Mouse (Mus musculus) midbrain, postnatal 0 days (tissue): Measurements from ENCODE around the gene Cldnd1. TPM values are rescaled to one million over a fixed set of nuclear protein-coding genes. Genes with fewer than 3 reads are reported as not detected.

Experiments used
- ATAC-seq: fragments of 200-750 bp; cut with Nextera tagmentation; 2 replicates; pipeline ENCODE4 v1.8.0; 2017; ENCODE audit warnings: moderate number of reproducible peaks, mild to moderate bottlenecking, moderate TSS enrichment, moderate library complexity; ENCODE audit not compliant: low FRiP score
- DNase-seq: peaks from one replicate; pipeline ENCODE4 v3.0.0-alpha.2; 2015; ENCODE audit warnings: low spot score
- H3K27ac ChIP-seq: fragments of 300-500 bp; sonication (generic); 2 replicates; pipeline ENCODE4 v1.5.1; 2014; ENCODE audit warnings: low read depth, mild to moderate bottlenecking, low read length, mixed read lengths
- H3K27me3 ChIP-seq: fragments of 300-500 bp; sonication (generic); 2 replicates; pipeline ENCODE4 v1.6.1; 2014; ENCODE audit warnings: low read length, control low read depth, mixed read lengths; ENCODE audit not compliant: insufficient read depth
- H3K36me3 ChIP-seq: fragments of 300-500 bp; sonication (generic); 2 replicates; pipeline ENCODE4 v1.6.1; 2014; ENCODE audit warnings: low read length, control low read depth, mixed read lengths; ENCODE audit not compliant: insufficient read depth
- H3K4me1 ChIP-seq: fragments of 300-500 bp; sonication (generic); 2 replicates; pipeline ENCODE4 v1.6.1; 2014; ENCODE audit warnings: mild to moderate bottlenecking, control low read depth, antibody characterized with exemption, low read length, mixed read lengths; ENCODE audit not compliant: insufficient read depth
- H3K4me2 ChIP-seq: fragments of 300-500 bp; sonication (generic); 2 replicates; pipeline ENCODE4 v1.6.1; 2014; ENCODE audit warnings: low read depth, mild to moderate bottlenecking, low read length, mixed read lengths; ENCODE audit not compliant: poor library complexity, severe bottlenecking
- H3K4me3 ChIP-seq: fragments of 300-500 bp; sonication (generic); 2 replicates; pipeline ENCODE4 v1.5.1; 2014; ENCODE audit warnings: low read depth, mild to moderate bottlenecking, low read length, moderate library complexity
- H3K9ac ChIP-seq: fragments of 300-500 bp; sonication (generic); replicated peaks from 2 replicates; pipeline ENCODE4 v1.6.1; 2014; ENCODE audit warnings: mild to moderate bottlenecking, low read length, moderate library complexity, mixed read lengths; ENCODE audit not compliant: poor library complexity, severe bottlenecking
- H3K9me3 ChIP-seq: fragments of 300-500 bp; sonication (generic); 2 replicates; pipeline ENCODE4 v1.6.1; 2016; ENCODE audit warnings: low read length, control low read depth
- CTCF ChIP-seq: IDR thresholded peaks from 2 replicates; pipeline ENCODE4 v1.5.1; 2016; ENCODE audit warnings: antibody characterized with exemption, mild to moderate bottlenecking
- WGBS: fragments of 180-500 bp; shearing (Covaris S2); extraction: QIAGEN DNeasy Blood & Tissue Kit; methylation state at CpG from one replicate; pipeline ENCODE4 v1.1.7; 2014; 5-methylcytosine and 5-hydroxymethylcytosine counted together
- polyA plus RNA-seq: library from polyadenylated mRNA; unstranded; fragments of >200 nt; fragmentation: Nextera tagmentation; extraction: Ambion mirVana; gene quantifications from 2 replicates; pipeline ENCODE4 v1.2.1, GENCODE M21; 2015
- total RNA-seq: library from RNA; depleted of rRNA; stranded (reverse); fragments of >200 nt; gene quantifications from 2 replicates; pipeline ENCODE4 v1.2.3, GENCODE M21; 2014

Gene Cldnd1
- total and polyA plus RNA-seq, 2 experiments from 2014 or later: 74.2 to 156 TPM

DNA sequence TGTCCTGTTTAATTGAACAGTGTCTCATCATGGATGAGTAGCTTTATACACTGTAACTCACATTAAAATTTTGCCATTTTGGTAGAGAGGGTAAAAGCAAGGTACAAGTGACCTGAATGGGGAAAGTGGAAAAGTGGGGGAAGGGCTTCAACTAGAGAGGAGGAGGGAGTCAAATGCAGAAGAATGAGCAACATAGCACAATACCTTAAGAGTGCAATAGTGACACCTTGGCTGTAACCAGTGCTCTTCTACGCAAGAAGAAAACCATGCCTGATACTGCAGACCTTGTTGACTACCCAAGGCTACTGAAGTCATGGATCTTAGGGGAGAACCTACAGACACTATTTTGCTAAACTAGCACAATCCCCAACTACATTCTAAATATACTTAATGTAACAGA is 30.4 kb upstream of the Cldnd1 start:
- Histone ChIP-seq H3K27ac (no peak overlapping the region), H3K27me3 (no peaks in the 10 kb centered on the region), H3K4me3 (no peak overlapping the region), H3K9me3 (no peaks in the 10 kb centered on the region), H3K36me3 (no peaks in the 10 kb centered on the region), H3K9ac (no peak overlapping the region), H3K4me1 (no peaks in the 10 kb centered on the region), H3K4me2 (no peak overlapping the region)
- ATAC-seq (no peak), DNase-seq (no peak)
- no peak for TF ChIP-seq CTCF
- 96% methylated on average over 1 of the region's 1 CpGs for WGBS

- no peak overlapping the region for H3K4me2 ChIP-seq
- no peaks in the 10 kb centered on the region for H3K27me3 ChIP-seq
- no peak overlapping the region for H3K27ac ChIP-seq
- ATAC-seq (no peak), DNase-seq (no peak)
- no peak for TF ChIP-seq CTCF
- H3K4me1 ChIP-seq: no peaks in the 10 kb centered on the region
- H3K36me3 ChIP-seq: no peaks in the 10 kb centered on the region
- WGBS: 82% methylated on average over 6 of the region's 6 CpGs
- H3K9me3 ChIP-seq: no peaks in the 10 kb centered on the region
- no peak overlapping the region for H3K4me3 ChIP-seq
- H3K9ac ChIP-seq: no peak overlapping the region
Observed at GRCm38 (mm10) chr16:58700174-58700573, 27.5 kb upstream of the Cldnd1 start.

DNA sequence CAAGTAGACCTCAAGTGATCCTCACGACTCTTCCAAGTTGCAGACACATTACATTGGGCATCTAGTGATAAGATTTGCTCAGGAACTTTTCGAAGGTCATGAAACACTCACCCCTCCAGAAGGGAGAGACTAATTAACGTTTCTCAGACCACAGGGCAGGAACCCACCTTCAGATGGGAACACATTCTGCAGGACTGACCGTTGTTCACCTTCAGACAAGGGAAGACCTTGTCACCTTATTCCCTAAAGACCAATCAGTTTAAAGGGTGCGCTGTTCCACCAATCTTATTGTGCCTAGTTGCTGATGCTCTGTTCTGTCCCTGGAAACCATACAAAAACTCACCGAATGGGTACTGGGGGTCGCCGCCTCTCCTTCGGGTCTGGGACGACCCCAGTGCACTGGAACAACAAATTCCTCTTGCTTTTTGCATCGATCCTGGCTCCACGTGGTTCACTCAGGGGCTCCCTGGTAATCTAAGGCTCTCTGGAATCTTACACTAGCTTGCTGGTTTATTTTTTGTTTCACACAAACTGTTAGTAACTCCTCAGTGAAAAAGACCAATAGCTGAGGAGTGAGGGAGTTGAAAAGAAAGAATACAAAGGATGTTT is 26.8 kb upstream of the Cldnd1 start:
- no peak for ATAC-seq
- Histone ChIP-seq H3K36me3 (no peaks in the 10 kb centered on the region), H3K4me1 (no peaks in the 10 kb centered on the region), H3K4me3 (no peak overlapping the region), H3K4me2 (no peak overlapping the region), H3K27ac (no peak overlapping the region), H3K9ac (no peak overlapping the region), H3K27me3 (no peaks in the 10 kb centered on the region), H3K9me3 (no peaks in the 10 kb centered on the region)
- no peak for DNase-seq
- TF ChIP-seq CTCF: no peak
- 90% methylated on average over 12 of the region's 12 CpGs for WGBS

DNA sequence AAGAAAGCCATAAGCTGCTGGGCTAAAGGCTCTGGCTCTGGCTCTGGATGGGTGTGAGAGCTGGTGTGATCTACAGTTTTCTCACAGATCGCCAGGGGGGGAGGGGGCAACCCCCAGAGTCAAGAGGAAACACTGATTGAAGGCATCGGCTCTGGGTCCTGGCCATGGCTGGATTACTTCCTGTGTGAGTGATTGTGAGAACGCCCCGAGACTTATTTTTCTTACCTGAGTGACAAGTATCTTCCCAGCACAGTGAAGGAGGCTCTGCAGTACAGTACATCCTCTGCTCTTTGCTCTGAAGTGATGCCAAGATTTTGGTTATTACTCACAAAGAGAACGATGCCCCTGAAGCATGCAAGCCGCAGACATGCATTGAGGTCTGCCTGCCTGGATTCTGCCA is 25.9 kb upstream of the Cldnd1 start:
- no peak for ATAC-seq
- Histone ChIP-seq H3K4me1 (no peaks in the 10 kb centered on the region), H3K9me3 (no peaks in the 10 kb centered on the region), H3K4me2 (no peak overlapping the region), H3K36me3 (no peaks in the 10 kb centered on the region), H3K9ac (no peak overlapping the region), H3K27me3 (no peaks in the 10 kb centered on the region), H3K27ac (no peak overlapping the region), H3K4me3 (no peak overlapping the region)
- no peak for TF ChIP-seq CTCF
- 76% methylated on average over 6 of the region's 6 CpGs for WGBS
- no peak for DNase-seq

DNA sequence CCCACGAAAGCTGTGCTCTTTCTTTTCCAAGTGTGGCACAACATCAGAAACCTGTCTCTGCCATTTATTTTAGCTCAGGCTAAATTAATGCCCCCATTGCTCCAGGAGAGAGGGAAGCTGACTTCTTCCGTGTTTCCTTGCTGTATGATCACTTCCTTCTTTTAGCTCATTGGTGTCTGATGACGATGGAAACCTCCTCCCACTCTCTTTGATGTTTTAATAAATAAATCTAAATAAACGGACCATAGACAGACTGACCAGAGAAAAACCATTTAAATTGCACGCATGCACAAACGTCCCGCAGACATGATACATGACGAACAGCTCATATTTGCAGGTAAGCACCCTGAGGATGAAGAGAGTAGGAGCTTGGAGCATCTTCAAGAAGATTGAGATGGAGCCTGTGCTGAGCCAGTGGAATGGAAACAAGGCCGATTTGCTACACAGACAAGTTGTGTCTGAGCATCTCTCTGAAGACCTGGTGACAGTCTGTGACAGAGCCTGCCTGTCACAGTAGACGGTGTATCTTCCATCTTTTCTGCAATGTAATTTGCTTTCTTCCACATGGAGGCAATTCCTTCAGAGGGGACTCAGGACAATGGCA is 25.3 kb upstream of the Cldnd1 start:
- no peak overlapping the region for H3K4me3 ChIP-seq
- no peaks in the 10 kb centered on the region for H3K4me1 ChIP-seq
- no peaks in the 10 kb centered on the region for H3K27me3 ChIP-seq
- no peak overlapping the region for H3K27ac ChIP-seq
- ATAC-seq (no peak), DNase-seq (no peak)
- WGBS: 86% methylated on average over 10 of the region's 10 CpGs
- H3K4me2 ChIP-seq: no peak overlapping the region
- H3K9me3 ChIP-seq: no peaks in the 10 kb centered on the region
- H3K9ac ChIP-seq: no peak overlapping the region
- no peak for TF ChIP-seq CTCF
- no peaks in the 10 kb centered on the region for H3K36me3 ChIP-seq

DNA sequence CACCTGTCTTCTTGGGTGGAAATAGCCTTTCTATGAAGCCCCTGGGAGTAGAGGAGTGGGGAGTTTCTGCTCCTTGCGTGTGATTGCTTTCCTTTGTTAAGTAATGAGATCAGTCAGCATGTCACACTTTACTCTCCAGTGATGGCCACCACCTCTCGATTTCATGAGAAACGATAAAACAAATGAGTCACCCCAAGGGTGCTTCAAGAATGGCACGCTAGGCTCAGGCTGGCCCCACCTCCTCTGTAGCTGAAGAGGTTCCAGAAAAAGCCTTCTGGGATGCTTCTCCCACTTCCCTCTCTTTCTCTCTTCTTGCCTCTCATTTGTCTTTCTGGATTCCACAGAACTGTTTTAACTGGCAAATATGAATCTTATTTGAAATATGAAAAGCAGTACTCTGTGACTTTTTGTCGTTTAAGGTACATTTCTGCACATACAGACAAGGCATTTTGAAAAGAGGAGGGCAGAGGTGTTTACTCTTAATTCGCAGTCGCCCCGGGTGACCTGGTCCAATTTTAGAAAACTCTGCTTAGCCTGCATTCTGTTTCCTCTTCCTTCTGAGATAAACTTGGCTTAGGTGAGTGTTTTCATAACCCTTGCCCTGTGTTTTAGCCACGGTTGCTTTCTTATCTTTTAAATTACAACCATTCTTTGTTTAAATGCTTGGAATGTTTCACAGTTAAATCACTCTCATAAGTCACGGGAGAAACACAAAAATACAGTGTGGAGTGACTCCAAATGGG is 24.2 kb upstream of the Cldnd1 start:
- Histone ChIP-seq H3K4me1 (no peaks in the 10 kb centered on the region), H3K27me3 (no peaks in the 10 kb centered on the region), H3K36me3 (no peaks in the 10 kb centered on the region), H3K4me2 (no peak overlapping the region), H3K4me3 (no peak overlapping the region), H3K27ac (no peak overlapping the region), H3K9me3 (no peaks in the 10 kb centered on the region), H3K9ac (no peak overlapping the region)
- ATAC-seq: no peak
- no peak for TF ChIP-seq CTCF
- 46% methylated on average over 10 of the region's 10 CpGs for WGBS
- DNase-seq: no peak
